10 mouse cellular contexts compared by ENCODE assay signal in genomic region chr10:59425369-59425768, GRCm38 (mm10). TPM values are rescaled to one million over a fixed set of nuclear protein-coding genes. Genes with fewer than 3 reads are reported as not detected.
A peak's percentile ranks its signal among the peaks of the same experiment; 100 is the strongest.
DNase-seq lines count a peak whose midpoint lies in the region; ATAC-seq and TF ChIP-seq lines count a peak whose summit lies in the region.
"Had no signal": no experiment of that assay in that cellular context is flagged by ENCODE, and none has a peak within 500 bp of the region (broad histone marks: within the 10 kb centered on the region; RNA-seq: fewer than 3 reads in every experiment).

No protein-coding gene starts in this region.

- H3K9me3 ChIP-seq in limb, embryonic 13.5 days = no peaks in the 10 kb centered on the region
- H3K9me3 ChIP-seq in limb, embryonic 10.5 days (replicated peaks) = no peaks in the 10 kb centered on the region
- no peaks in the 10 kb centered on the region for H3K9me3 ChIP-seq in forebrain, embryonic 10.5 days

- H3K4me1 ChIP-seq in limb, embryonic 13.5 days = peaks cover 15% of the 10 kb centered on the region
- peaks cover 10% of the 10 kb centered on the region; the same call in 1 of the 2 replicates for H3K4me1 ChIP-seq in limb, embryonic 10.5 days
- H3K4me1 ChIP-seq in forebrain, embryonic 10.5 days = peaks cover 7% of the 10 kb centered on the region

- no peak for DNase-seq in limb, embryonic 10.5 days (ENCODE audit: low spot score)
- DNase-seq in cerebellum, postnatal 10 days = peak; percentile 84 to 91
- peak; percentile 61 for DNase-seq in heart, postnatal 25 days (ENCODE audit: low spot score)
- DNase-seq in lung, postnatal 36 days = peak; percentile 91
- no peak for DNase-seq in layer of hippocampus, adult 2 months (ENCODE audit: low spot score in 2 of 2)
- DNase-seq in forebrain, embryonic 10.5 days (ENCODE audit: extremely low spot score, low spot score) = no peak
- no peak for DNase-seq in left cerebral cortex, postnatal 36 days (ENCODE audit: low spot score in 2 of 2)

- no peak for TF ChIP-seq CTCF in layer of hippocampus, adult 2 months (conservative IDR thresholded peaks at IDR 0.05)

- H3K9ac ChIP-seq in limb, embryonic 13.5 days = no peak overlapping the region

- H3K27ac ChIP-seq in limb, embryonic 13.5 days = no peak overlapping the region
- H3K27ac ChIP-seq in limb, embryonic 10.5 days = no peak overlapping the region
- no peak overlapping the region for H3K27ac ChIP-seq in layer of hippocampus, adult 2 months
- H3K27ac ChIP-seq in forebrain, embryonic 10.5 days = no peak overlapping the region

- ATAC-seq in limb, embryonic 13.5 days (ENCODE audit: low FRiP score, low read depth) = peak; percentile 32; the same call in 1 of the 2 replicates

- no peaks in the 10 kb centered on the region for H3K27me3 ChIP-seq in limb, embryonic 13.5 days
- no peaks in the 10 kb centered on the region for H3K27me3 ChIP-seq in limb, embryonic 10.5 days (ENCODE audit: low read depth, poor library complexity, severe bottlenecking)
- no peaks in the 10 kb centered on the region for H3K27me3 ChIP-seq in forebrain, embryonic 10.5 days (ENCODE audit: poor library complexity, severe bottlenecking)

- intact Hi-C loops in heart, postnatal 25 days (cut with DNase I) = no loop called here
- intact Hi-C loops in left cerebral cortex, postnatal 36 days (cut with DNase I) = no loop called here

- no peak overlapping the region for H3K4me2 ChIP-seq in limb, embryonic 13.5 days (replicated peaks)

- H3K4me3 ChIP-seq in limb, embryonic 13.5 days = no peak overlapping the region
- no peak overlapping the region for H3K4me3 ChIP-seq in limb, embryonic 10.5 days
- no peak overlapping the region for H3K4me3 ChIP-seq in layer of hippocampus, adult 2 months
- no peak overlapping the region for H3K4me3 ChIP-seq in forebrain, embryonic 10.5 days

- 77% methylated on average over 7 of the region's 7 CpGs for WGBS in limb, embryonic 13.5 days
- WGBS in limb, embryonic 10.5 days = 93% methylated on average over 7 of the region's 7 CpGs
- WGBS in forebrain, embryonic 10.5 days = 93% methylated on average over 7 of the region's 7 CpGs

- H3K36me3 ChIP-seq in limb, embryonic 13.5 days = no peaks in the 10 kb centered on the region
- no peaks in the 10 kb centered on the region for H3K36me3 ChIP-seq in limb, embryonic 10.5 days
- no peaks in the 10 kb centered on the region for H3K36me3 ChIP-seq in forebrain, embryonic 10.5 days (replicated peaks)

RNA-seq across cellular contexts. Expression of gene Oit3, which starts 16.2 kb away (rescaled TPM):
- polyA plus RNA-seq in limb, embryonic 13.5 days (2015; fragmentation: Nextera tagmentation; extraction: Ambion mirVana) = 0.97 and 1.1 TPM in 2 replicates
- 0.84 and 0.88 TPM in 2 replicates for polyA plus RNA-seq in limb, embryonic 10.5 days (2016; fragmentation: Nextera tagmentation; extraction: Ambion mirVana)
- total RNA-seq in heart, postnatal 25 days (2021) = not detected
- total RNA-seq in layer of hippocampus, adult 2 months (2021) = 1 to 10 TPM in 1 of 2 experiments, under 1 TPM in 1; 0.32 to 1.0 TPM
- polyA plus RNA-seq in forebrain, embryonic 10.5 days (2016; fragmentation: Nextera tagmentation; extraction: Ambion mirVana) = 0.83 and 1.6 TPM in 2 replicates
- under 1 TPM; 0.30 to 0.84 TPM for total RNA-seq in left cerebral cortex, postnatal 36 days (2021)
- polyA plus RNA-seq: neural tube, embryonic 14.5 days had no signal

RNA-seq across cellular contexts. Expression of gene Pla2g12b, which starts 21.9 kb away (rescaled TPM):
- not detected in 2 replicates for polyA plus RNA-seq in limb, embryonic 13.5 days (2015; fragmentation: Nextera tagmentation; extraction: Ambion mirVana)
- polyA plus RNA-seq in limb, embryonic 10.5 days (2016; fragmentation: Nextera tagmentation; extraction: Ambion mirVana) = not detected in 2 replicates
- total RNA-seq in heart, postnatal 25 days (2021) = not detected
- total RNA-seq in layer of hippocampus, adult 2 months (2021) = not detected
- polyA plus RNA-seq in forebrain, embryonic 10.5 days (2016; fragmentation: Nextera tagmentation; extraction: Ambion mirVana) = not detected in 2 replicates
- not detected for total RNA-seq in left cerebral cortex, postnatal 36 days (2021)
- total RNA-seq: common myeloid progenitor, adult 5-6 weeks had no signal
- polyA plus RNA-seq: neural tube, embryonic 14.5 days had no signal

RNA-seq across cellular contexts. Expression of gene Gm10273, which starts 29.9 kb away (rescaled TPM):
- polyA plus RNA-seq in limb, embryonic 13.5 days (2015; fragmentation: Nextera tagmentation; extraction: Ambion mirVana) = 4.4 TPM in 1 of 2 replicates, not detected in the other
- polyA plus RNA-seq in limb, embryonic 10.5 days (2016; fragmentation: Nextera tagmentation; extraction: Ambion mirVana) = 14.7 and 16.1 TPM in 2 replicates
- total RNA-seq in heart, postnatal 25 days (2021) = 100 to 1,000 TPM; 130 to 168 TPM
- 10 to 100 TPM; 28.5 to 38.1 TPM for total RNA-seq in layer of hippocampus, adult 2 months (2021)
- 6.0 and 13.2 TPM in 2 replicates for polyA plus RNA-seq in forebrain, embryonic 10.5 days (2016; fragmentation: Nextera tagmentation; extraction: Ambion mirVana)
- total RNA-seq in left cerebral cortex, postnatal 36 days (2021) = 10 to 100 TPM; 39.0 to 45.6 TPM

Comparison
In these comparisons a context has a peak if more than half of its experiments do, and no peak if none do; other contexts are left out.
1. DNase-seq: peak in cerebellum, postnatal 10 days (2 of 2), heart, postnatal 25 days (single experiment) and lung, postnatal 36 days (single experiment); none in limb, embryonic 10.5 days (single experiment), layer of hippocampus, adult 2 months (0 of 2), forebrain, embryonic 10.5 days (single experiment) and left cerebral cortex, postnatal 36 days (0 of 2).